Mouse (Mus musculus) small intestine, adult 2 months (tissue): Measurements from ENCODE around the gene Tubb4a.

Experiments used
- CTCF ChIP-seq: fragments of 200-500 bp; IDR thresholded peaks from 2 replicates; pipeline ENCODE4 v1.5.1; 2012; ENCODE audit warnings: low read depth, mild to moderate bottlenecking, control low read depth, inconsistent platforms, low read length, moderate library complexity, mixed read lengths; ENCODE audit not compliant: insufficient replicate concordance, insufficient read length; ENCODE audit errors: extremely low read depth
- POLR2A ChIP-seq: fragments of 200-500 bp; IDR thresholded peaks from 2 replicates; pipeline ENCODE4 v1.6.1; 2012; ENCODE audit warnings: low read depth, mild to moderate bottlenecking, control low read depth, inconsistent platforms, low read length, moderate library complexity

- TF ChIP-seq CTCF, result no peak
- no peak for TF ChIP-seq POLR2A
These were observed 46.0 kb downstream of the Tubb4a start, which contains the start of gene Slc25a41 for GRCm38 (mm10) chr17:57041554-57041953.
